Mouse (Mus musculus) ES-Bruce4 (cell line): Measurements from ENCODE around the gene Mrpl33. TPM values are rescaled to one million over a fixed set of nuclear protein-coding genes. Genes with fewer than 3 reads are reported as not detected.

Experiments used
- H3K27ac ChIP-seq: 2 replicates; pipeline ENCODE4 v1.5.1; 2012; ENCODE audit warnings: low read length, inconsistent platforms; ENCODE audit not compliant: insufficient read depth
- H3K27me3 ChIP-seq: 2 replicates; pipeline ENCODE4 v1.6.1; 2012; ENCODE audit warnings: mild to moderate bottlenecking, low read length, inconsistent platforms; ENCODE audit not compliant: control insufficient read depth, poor library complexity, insufficient read depth, severe bottlenecking
- H3K36me3 ChIP-seq: 2 replicates; pipeline ENCODE4 v1.6.1; 2012; ENCODE audit warnings: inconsistent platforms, mild to moderate bottlenecking, low read length, moderate library complexity; ENCODE audit not compliant: control insufficient read depth, poor library complexity, insufficient read depth, severe bottlenecking
- H3K4me1 ChIP-seq: one replicate; pipeline ENCODE4 v1.8.1; 2011; ENCODE audit warnings: low read length; ENCODE audit not compliant: control insufficient read depth, insufficient read depth
- H3K4me3 ChIP-seq: 2 replicates; pipeline ENCODE4 v1.5.1; 2011; ENCODE audit warnings: low read depth, mild to moderate bottlenecking, low read length
- H3K9ac ChIP-seq: 2 replicates; pipeline ENCODE4 v1.6.1; 2012; ENCODE audit warnings: low read depth, mild to moderate bottlenecking, inconsistent platforms; ENCODE audit not compliant: poor library complexity, severe bottlenecking
- H3K9me3 ChIP-seq: replicated peaks from 2 replicates; pipeline ENCODE4 v1.6.1; 2012; ENCODE audit warnings: mild to moderate bottlenecking, low read length, inconsistent platforms; ENCODE audit not compliant: control insufficient read depth, poor library complexity, insufficient read depth, severe bottlenecking
- CTCF ChIP-seq: IDR thresholded peaks from one replicate; pipeline ENCODE4 v1.8.1; 2011; ENCODE audit warnings: low read depth, low read length
- EP300 ChIP-seq: IDR thresholded peaks from 2 replicates; pipeline ENCODE4 v1.6.1; 2011; ENCODE audit warnings: low read depth, low read length; ENCODE audit not compliant: insufficient read depth
- POLR2A ChIP-seq: IDR thresholded peaks from one replicate; pipeline ENCODE4 v1.8.1; 2011; ENCODE audit warnings: low read length; ENCODE audit not compliant: insufficient read depth
- polyA plus RNA-seq: library from polyadenylated mRNA; stranded (reverse); fragments of >200 nt; gene quantifications from 2 replicates; pipeline ENCODE4 v1.2.4, GENCODE M21; 2011; ENCODE audit warnings: low read depth; ENCODE audit not compliant: missing spikeins, insufficient read depth, insufficient read length

Gene Mrpl33
- polyA plus RNA-seq, 1 experiment, result 161 TPM

- H3K36me3 ChIP-seq, result 0 out of 2 replicates have a peak, but pooled peaks cover 2% of the 10 kb centered on the region
- H3K4me3 ChIP-seq, result no peak overlapping the region
- no peaks in the 10 kb centered on the region for H3K4me1 ChIP-seq
- 0 out of 2 replicates have a peak, but pooled peaks cover 4% of the 10 kb centered on the region for H3K9me3 ChIP-seq
- no peaks in the 10 kb centered on the region for H3K27me3 ChIP-seq
- H3K27ac ChIP-seq, result no peak overlapping the region
- TF ChIP-seq EP300 (no peak), CTCF (no peak), POLR2A (no peak)
- H3K9ac ChIP-seq, result no peak overlapping the region
These were observed 54.0 kb downstream of the Mrpl33 start for GRCm38 (mm10) chr5:31650518-31651288.

- 0 out of 2 replicates have a peak, but pooled peaks cover 3% of the 10 kb centered on the region for H3K36me3 ChIP-seq
- H3K4me3 ChIP-seq, result no peak overlapping the region
- TF ChIP-seq POLR2A, result no peak
- no peak overlapping the region for H3K27ac ChIP-seq
- H3K9ac ChIP-seq, result no peak overlapping the region
- 0 out of 2 replicates have a peak, but pooled peaks cover 4% of the 10 kb centered on the region for H3K9me3 ChIP-seq
- H3K27me3 ChIP-seq, result no peaks in the 10 kb centered on the region
- H3K4me1 ChIP-seq, result no peaks in the 10 kb centered on the region
These were observed 59.0 kb downstream of the Mrpl33 start for GRCm38 (mm10) chr5:31655688-31656190.

GRCm38 (mm10) chr5:31666176-31666575 is 69.4 kb downstream of the Mrpl33 start:
- Histone ChIP-seq H3K27ac (no peak overlapping the region), H3K27me3 (no peaks in the 10 kb centered on the region), H3K9me3 (no peaks in the 10 kb centered on the region), H3K36me3 (no peaks in the 10 kb centered on the region), H3K4me3 (no peak overlapping the region), H3K4me1 (no peaks in the 10 kb centered on the region), H3K9ac (no peak overlapping the region)
- no peak for TF ChIP-seq POLR2A
- no peak for TF ChIP-seq EP300
- no peak for TF ChIP-seq CTCF

GRCm38 (mm10) chr5:31668325-31668968 is 71.7 kb downstream of the Mrpl33 start:
- Histone ChIP-seq H3K4me3 (no peak overlapping the region), H3K27ac (no peak overlapping the region), H3K36me3 (no peaks in the 10 kb centered on the region), H3K9me3 (no peaks in the 10 kb centered on the region), H3K27me3 (no peaks in the 10 kb centered on the region), H3K4me1 (no peaks in the 10 kb centered on the region), H3K9ac (no peak overlapping the region)
- TF ChIP-seq POLR2A (no peak), EP300 (no peak), CTCF (no peak)

- H3K27me3 ChIP-seq, result no peaks in the 10 kb centered on the region
- H3K4me3 ChIP-seq, result no peak overlapping the region
- H3K36me3 ChIP-seq, result no peaks in the 10 kb centered on the region
- H3K9ac ChIP-seq, result no peak overlapping the region
- no peaks in the 10 kb centered on the region for H3K4me1 ChIP-seq
- H3K9me3 ChIP-seq, result no peaks in the 10 kb centered on the region
- no peak for TF ChIP-seq CTCF
- no peak for TF ChIP-seq POLR2A
- no peak for TF ChIP-seq EP300
- no peak overlapping the region for H3K27ac ChIP-seq
These were observed 73.2 kb downstream of the Mrpl33 start for GRCm38 (mm10) chr5:31669984-31670383.

GRCm38 (mm10) chr5:31671137-31671536 is 74.4 kb downstream of the Mrpl33 start:
- H3K9ac ChIP-seq, result no peak overlapping the region
- H3K4me1 ChIP-seq, result no peaks in the 10 kb centered on the region
- H3K9me3 ChIP-seq, result no peaks in the 10 kb centered on the region
- no peaks in the 10 kb centered on the region for H3K36me3 ChIP-seq
- H3K27ac ChIP-seq, result no peak overlapping the region
- no peaks in the 10 kb centered on the region for H3K27me3 ChIP-seq
- TF ChIP-seq POLR2A (no peak), CTCF (no peak), EP300 (no peak)
- no peak overlapping the region for H3K4me3 ChIP-seq
